Mouse (Mus musculus) naive thymus-derived CD4-positive, alpha-beta T cell, adult 2 months (primary cell): Measurements from ENCODE around the gene Fam20c.

Experiments used
- DNase-seq: peaks from one replicate; pipeline ENCODE4 v3.0.0-alpha.2; 2011; ENCODE audit warnings: low read depth

Gene Fam20c

GRCm38 (mm10) chr5:138756311-138757085, 2.2 kb downstream of the Fam20c start:
- DNase-seq, result no peak

GRCm38 (mm10) chr5:138757135-138757534, 2.8 kb downstream of the Fam20c start:
- DNase-seq, result no peak

- no peak for DNase-seq
These were observed 3.3 kb downstream of the Fam20c start for GRCm38 (mm10) chr5:138757616-138758015.

GRCm38 (mm10) chr5:138758533-138758932, 4.2 kb downstream of the Fam20c start:
- DNase-seq, result no peak

GRCm38 (mm10) chr5:138761836-138762334, 7.6 kb downstream of the Fam20c start:
- no peak for DNase-seq

- no peak for DNase-seq
These were observed 8.0 kb downstream of the Fam20c start for GRCm38 (mm10) chr5:138762361-138762760.

GRCm38 (mm10) chr5:138764601-138765000, 10.3 kb downstream of the Fam20c start:
- no peak for DNase-seq

GRCm38 (mm10) chr5:138767650-138768049, 13.3 kb downstream of the Fam20c start:
- no peak for DNase-seq

- no peak for DNase-seq
These were observed 14.4 kb downstream of the Fam20c start for GRCm38 (mm10) chr5:138768704-138769103.

GRCm38 (mm10) chr5:138769126-138769525, 14.8 kb downstream of the Fam20c start:
- DNase-seq, result no peak

- DNase-seq, result no peak
These were observed 20.8 kb downstream of the Fam20c start for GRCm38 (mm10) chr5:138775096-138775495.

- DNase-seq, result no peak
These were observed 22.0 kb downstream of the Fam20c start for GRCm38 (mm10) chr5:138776346-138776745.

- DNase-seq, result no peak
These were observed 24.6 kb downstream of the Fam20c start for GRCm38 (mm10) chr5:138778731-138779463.

GRCm38 (mm10) chr5:138779655-138780054, 25.3 kb downstream of the Fam20c start:
- no peak for DNase-seq

- no peak for DNase-seq
These were observed 28.4 kb downstream of the Fam20c start for GRCm38 (mm10) chr5:138782697-138783096.

GRCm38 (mm10) chr5:138783181-138783580, 28.9 kb downstream of the Fam20c start:
- no peak for DNase-seq

GRCm38 (mm10) chr5:138785986-138786515, 31.7 kb downstream of the Fam20c start:
- no peak for DNase-seq

- DNase-seq, result no peak
These were observed 33.3 kb downstream of the Fam20c start for GRCm38 (mm10) chr5:138787648-138788047.

GRCm38 (mm10) chr5:138788481-138789211, 34.3 kb downstream of the Fam20c start:
- DNase-seq, result no peak

GRCm38 (mm10) chr5:138790954-138791480, 36.7 kb downstream of the Fam20c start:
- DNase-seq, result no peak

GRCm38 (mm10) chr5:138801588-138802116, 47.3 kb downstream of the Fam20c start:
- DNase-seq, result no peak

- DNase-seq, result no peak
These were observed 50.0 kb downstream of the Fam20c start for GRCm38 (mm10) chr5:138804286-138804685.
